In genomic region chr17:25686323-25686722, GRCm38 (mm10) we compare ENCODE assay signal across 13 mouse cellular contexts. TPM values are rescaled to one million over a fixed set of nuclear protein-coding genes. Genes with fewer than 3 reads are reported as not detected.
DNase-seq lines count a peak whose midpoint lies in the region; ATAC-seq lines count a peak whose summit lies in the region.
"Had no signal": no experiment of that assay in that cellular context is flagged by ENCODE, and none has a peak within 500 bp of the region (broad histone marks: within the 10 kb centered on the region; RNA-seq: fewer than 3 reads in every experiment).

No protein-coding gene starts in this region.

- 51% methylated on average over 7 of the region's 7 CpGs for WGBS in forebrain, embryonic 10.5 days
- WGBS in forebrain, embryonic 16.5 days = 45% methylated on average over 7 of the region's 7 CpGs
- WGBS in embryonic facial prominence, embryonic 11.5 days = 48% methylated on average over 7 of the region's 7 CpGs

- no peak for ATAC-seq in forebrain, embryonic 16.5 days
- ATAC-seq in embryonic facial prominence, embryonic 11.5 days (replicated peaks; ENCODE audit: insufficient number of reproducible peaks, low FRiP score, low TSS enrichment, low read depth) = no peak

- H3K4me2 ChIP-seq in forebrain, embryonic 16.5 days (ENCODE audit: low read length) = no peak overlapping the region
- H3K4me2 ChIP-seq in embryonic facial prominence, embryonic 11.5 days (ENCODE audit: low read depth, low read length) = no peak overlapping the region
- H3K4me2 ChIP-seq: embryonic facial prominence, embryonic 13.5 days; heart, embryonic 12.5 days; liver, embryonic 13.5 days had no signal

- intact Hi-C loops in left cerebral cortex, postnatal 4 days (cut with DNase I) = no loop called here

- peaks cover 19% of the 10 kb centered on the region for H3K4me1 ChIP-seq in forebrain, embryonic 10.5 days
- H3K4me1 ChIP-seq in forebrain, embryonic 16.5 days (replicated peaks; ENCODE audit: control insufficient read depth, insufficient read depth, low read length) = no peaks in the 10 kb centered on the region
- H3K4me1 ChIP-seq in embryonic facial prominence, embryonic 11.5 days (ENCODE audit: control insufficient read depth, insufficient read depth, low read length) = no peaks in the 10 kb centered on the region
- H3K4me1 ChIP-seq: heart, embryonic 12.5 days; liver, embryonic 13.5 days had no signal

- H3K27ac ChIP-seq in forebrain, embryonic 10.5 days = no peak overlapping the region
- no peak overlapping the region for H3K27ac ChIP-seq in forebrain, embryonic 16.5 days (ENCODE audit: low read length)
- no peak overlapping the region for H3K27ac ChIP-seq in embryonic facial prominence, embryonic 11.5 days (replicated peaks; ENCODE audit: low read depth, low read length)
- H3K27ac ChIP-seq: embryonic facial prominence, embryonic 13.5 days; liver, embryonic 13.5 days had no signal

- H3K9me3 ChIP-seq in forebrain, embryonic 10.5 days = no peaks in the 10 kb centered on the region
- no peaks in the 10 kb centered on the region for H3K9me3 ChIP-seq in forebrain, embryonic 16.5 days (ENCODE audit: control insufficient read depth, low read length)
- H3K9me3 ChIP-seq in embryonic facial prominence, embryonic 11.5 days (replicated peaks; ENCODE audit: control insufficient read depth, low read length) = no peaks in the 10 kb centered on the region
- H3K9me3 ChIP-seq: embryonic facial prominence, embryonic 13.5 days; heart, embryonic 12.5 days; liver, embryonic 13.5 days had no signal

- no peak overlapping the region for H3K9ac ChIP-seq in forebrain, embryonic 16.5 days (replicated peaks; ENCODE audit: low read depth, low read length)
- H3K9ac ChIP-seq in embryonic facial prominence, embryonic 11.5 days (replicated peaks; ENCODE audit: low read length) = no peak overlapping the region
- H3K9ac ChIP-seq: embryonic facial prominence, embryonic 13.5 days; heart, embryonic 12.5 days; liver, embryonic 13.5 days had no signal

- peak; percentile 40 for DNase-seq in forebrain, embryonic 10.5 days (ENCODE audit: extremely low spot score, low spot score)
- DNase-seq in left cerebral cortex, postnatal 4 days = peak; percentile 35
- DNase-seq in left cerebral cortex, adult 18-20 months (ENCODE audit: low spot score in 2 of 2) = no peak
- DNase-seq in A20 (ENCODE audit: low read depth, low spot score) = peak; percentile 60
- DNase-seq in embryonic facial prominence, embryonic 11.5 days (ENCODE audit: low spot score) = peak; percentile 68
- DNase-seq in ovary, postnatal 10 days (ENCODE audit: low spot score) = no peak
- no peak for DNase-seq in frontal cortex, postnatal 10 days (ENCODE audit: low spot score in 2 of 2)
- DNase-seq: kidney, postnatal 14 days; liver, embryonic 13.5 days had no signal

- H3K27me3 ChIP-seq in forebrain, embryonic 10.5 days (ENCODE audit: poor library complexity, severe bottlenecking) = peaks cover 14% of the 10 kb centered on the region
- H3K27me3 ChIP-seq in forebrain, embryonic 16.5 days (replicated peaks; ENCODE audit: control insufficient read depth, insufficient read depth, low read length) = no peaks in the 10 kb centered on the region
- H3K27me3 ChIP-seq in embryonic facial prominence, embryonic 11.5 days (ENCODE audit: control insufficient read depth, insufficient read depth, low read length) = no peaks in the 10 kb centered on the region
- H3K27me3 ChIP-seq: embryonic facial prominence, embryonic 13.5 days had no signal

- no peak overlapping the region for H3K4me3 ChIP-seq in forebrain, embryonic 10.5 days
- H3K4me3 ChIP-seq in forebrain, embryonic 16.5 days (replicated peaks; ENCODE audit: low read length) = no peak overlapping the region
- no peak overlapping the region for H3K4me3 ChIP-seq in embryonic facial prominence, embryonic 11.5 days (ENCODE audit: low read depth, low read length)
- H3K4me3 ChIP-seq: embryonic facial prominence, embryonic 13.5 days; heart, embryonic 12.5 days; liver, embryonic 13.5 days; myocyte had no signal

- no peaks in the 10 kb centered on the region for H3K36me3 ChIP-seq in forebrain, embryonic 10.5 days (replicated peaks)
- H3K36me3 ChIP-seq in forebrain, embryonic 16.5 days (ENCODE audit: control insufficient read depth, insufficient read depth) = no peaks in the 10 kb centered on the region
- no peaks in the 10 kb centered on the region for H3K36me3 ChIP-seq in embryonic facial prominence, embryonic 11.5 days (replicated peaks; ENCODE audit: control insufficient read depth, insufficient read depth, low read depth, low read length)
- H3K36me3 ChIP-seq: embryonic facial prominence, embryonic 13.5 days; heart, embryonic 12.5 days; liver, embryonic 13.5 days had no signal

RNA-seq across cellular contexts. Expression of gene Gng13, which starts 30.6 kb away (rescaled TPM):
- polyA plus RNA-seq in forebrain, embryonic 10.5 days (2016; fragmentation: Nextera tagmentation; extraction: Ambion mirVana) = 0.57 and 0.59 TPM in 2 replicates
- polyA plus RNA-seq in forebrain, embryonic 16.5 days (2015; fragmentation: Nextera tagmentation; extraction: Ambion mirVana) = 2.2 and 3.3 TPM in 2 replicates
- total RNA-seq in left cerebral cortex, postnatal 4 days (2021) = 10 to 100 TPM in 1 of 2 experiments, 1 to 10 TPM in 1; 9.9 to 16.3 TPM
- total RNA-seq in left cerebral cortex, adult 18-20 months (2021) = 100 to 1,000 TPM; 151 to 157 TPM
- polyA plus RNA-seq in embryonic facial prominence, embryonic 11.5 days (2014; fragmentation: Nextera tagmentation; extraction: Ambion mirVana) = 1.7 and 2.4 TPM in 2 replicates

RNA-seq across cellular contexts. Expression of gene Chtf18, which starts 40.9 kb away (rescaled TPM):
- polyA plus RNA-seq in forebrain, embryonic 10.5 days (2016; fragmentation: Nextera tagmentation; extraction: Ambion mirVana) = 64.0 and 74.5 TPM in 2 replicates
- 12.7 and 13.2 TPM in 2 replicates for polyA plus RNA-seq in forebrain, embryonic 16.5 days (2015; fragmentation: Nextera tagmentation; extraction: Ambion mirVana)
- total RNA-seq in left cerebral cortex, postnatal 4 days (2021) = 1 to 10 TPM; 4.3 to 5.8 TPM
- total RNA-seq in left cerebral cortex, adult 18-20 months (2021) = 1 to 10 TPM; 1.2 to 1.5 TPM
- 17.7 and 21.2 TPM in 2 replicates for polyA plus RNA-seq in embryonic facial prominence, embryonic 11.5 days (2014; fragmentation: Nextera tagmentation; extraction: Ambion mirVana)

RNA-seq across cellular contexts. Expression of gene Rpusd1, which starts 41.1 kb away (rescaled TPM):
- polyA plus RNA-seq in forebrain, embryonic 10.5 days (2016; fragmentation: Nextera tagmentation; extraction: Ambion mirVana) = 22.0 and 24.2 TPM in 2 replicates
- 28.1 and 29.1 TPM in 2 replicates for polyA plus RNA-seq in forebrain, embryonic 16.5 days (2015; fragmentation: Nextera tagmentation; extraction: Ambion mirVana)
- total RNA-seq in left cerebral cortex, postnatal 4 days (2021) = 10 to 100 TPM; 21.1 to 25.4 TPM
- total RNA-seq in left cerebral cortex, adult 18-20 months (2021) = 10 to 100 TPM; 60.9 to 64.4 TPM
- polyA plus RNA-seq in embryonic facial prominence, embryonic 11.5 days (2014; fragmentation: Nextera tagmentation; extraction: Ambion mirVana) = 18.7 and 19.4 TPM in 2 replicates

RNA-seq across cellular contexts. Expression of gene Mslnl, which starts 49.5 kb away (rescaled TPM):
- polyA plus RNA-seq in forebrain, embryonic 10.5 days (2016; fragmentation: Nextera tagmentation; extraction: Ambion mirVana) = not detected in 2 replicates
- polyA plus RNA-seq in forebrain, embryonic 16.5 days (2015; fragmentation: Nextera tagmentation; extraction: Ambion mirVana) = 0.17 TPM in 1 of 2 replicates, not detected in the other
- not detected for total RNA-seq in left cerebral cortex, postnatal 4 days (2021)
- under 1 TPM; 0.44 to 0.75 TPM for total RNA-seq in left cerebral cortex, adult 18-20 months (2021)
- polyA plus RNA-seq in embryonic facial prominence, embryonic 11.5 days (2014; fragmentation: Nextera tagmentation; extraction: Ambion mirVana) = 0.10 TPM in 1 of 2 replicates, not detected in the other
- polyA plus RNA-seq: embryonic facial prominence, embryonic 13.5 days; heart, embryonic 12.5 days; liver, embryonic 13.5 days; myocyte had no signal

Comparison
In these comparisons a context has a peak if more than half of its experiments do, and no peak if none do; other contexts are left out.
1. DNase-seq: peak in forebrain, embryonic 10.5 days (single experiment), left cerebral cortex, postnatal 4 days (single experiment), A20 (single experiment) and embryonic facial prominence, embryonic 11.5 days (single experiment); none in left cerebral cortex, adult 18-20 months (0 of 2), ovary, postnatal 10 days (single experiment) and frontal cortex, postnatal 10 days (0 of 2).